ENCODE assay signal across 9 mouse cellular contexts in genomic region chr17:35752221-35752811, GRCm38 (mm10). TPM values are rescaled to one million over a fixed set of nuclear protein-coding genes. Genes with fewer than 3 reads are reported as not detected.
A peak's percentile ranks its signal among the peaks of the same experiment; 100 is the strongest.
DNase-seq lines count a peak whose midpoint lies in the region; ATAC-seq lines count a peak whose summit lies in the region.
"Had no signal": no experiment of that assay in that cellular context is flagged by ENCODE, and none has a peak within 500 bp of the region (broad histone marks: within the 10 kb centered on the region; RNA-seq: fewer than 3 reads in every experiment).

No protein-coding gene starts in this region.

- peak; percentile 54 for DNase-seq in embryonic facial prominence, embryonic 14.5 days (ENCODE audit: low spot score)
- DNase-seq in embryonic facial prominence, embryonic 10.5 days (ENCODE audit: low spot score): no peak
- peak; percentile 24 for DNase-seq in urinary bladder, postnatal 14 days (ENCODE audit: low spot score)
- no peak for DNase-seq in urinary bladder, adult 18-20 months (ENCODE audit: low spot score in 2 of 2)
- DNase-seq in kidney, adult 8-10 months: peak; percentile 25 to 42
- DNase-seq in right cerebral cortex, postnatal 10 days (ENCODE audit: low spot score in 2 of 2): peak; percentile 75 to 79
- no peak for DNase-seq in embryo, embryonic 11 days
- DNase-seq: lung, embryonic 14.5 days had no signal

- no peak overlapping the region; the same call in 1 of the 2 replicates for H3K27ac ChIP-seq in embryonic facial prominence, embryonic 14.5 days (replicated peaks; ENCODE audit: low read depth, low read length)
- H3K27ac ChIP-seq in embryonic facial prominence, embryonic 10.5 days (replicated peaks): no peak overlapping the region
- H3K27ac ChIP-seq in liver, embryonic 16.5 days (ENCODE audit: low read length): no peak overlapping the region

- no peaks in the 10 kb centered on the region for H3K9me3 ChIP-seq in embryonic facial prominence, embryonic 14.5 days (ENCODE audit: control insufficient read depth, low read length)
- no peaks in the 10 kb centered on the region for H3K9me3 ChIP-seq in embryonic facial prominence, embryonic 10.5 days
- no peaks in the 10 kb centered on the region for H3K9me3 ChIP-seq in liver, embryonic 16.5 days (replicated peaks; ENCODE audit: control insufficient read depth, low read length)

- ATAC-seq in embryonic facial prominence, embryonic 14.5 days (ENCODE audit: low read depth): no peak
- ATAC-seq in liver, embryonic 16.5 days (ENCODE audit: low read depth): no peak

- 44% methylated on average over 7 of the region's 7 CpGs for WGBS in embryonic facial prominence, embryonic 14.5 days
- 58% methylated on average over 7 of the region's 7 CpGs for WGBS in embryonic facial prominence, embryonic 10.5 days
- 24% methylated on average over 7 of the region's 7 CpGs for WGBS in liver, embryonic 16.5 days (ENCODE audit: insufficient replicate concordance)

- no peaks in the 10 kb centered on the region for H3K4me1 ChIP-seq in embryonic facial prominence, embryonic 14.5 days (ENCODE audit: control insufficient read depth, insufficient read depth, low read length)
- H3K4me1 ChIP-seq in embryonic facial prominence, embryonic 10.5 days: no peaks in the 10 kb centered on the region
- peaks cover 15% of the 10 kb centered on the region for H3K4me1 ChIP-seq in liver, embryonic 16.5 days (ENCODE audit: control insufficient read depth, low read depth, low read length)

- H3K27me3 ChIP-seq in embryonic facial prominence, embryonic 14.5 days (replicated peaks; ENCODE audit: control insufficient read depth, insufficient read depth, low read length): no peaks in the 10 kb centered on the region
- H3K27me3 ChIP-seq in embryonic facial prominence, embryonic 10.5 days (replicated peaks; ENCODE audit: low read depth, poor library complexity, severe bottlenecking): no peaks in the 10 kb centered on the region
- H3K27me3 ChIP-seq in liver, embryonic 16.5 days (ENCODE audit: control insufficient read depth, insufficient read depth, low read depth, low read length): no peaks in the 10 kb centered on the region

- no peak overlapping the region for H3K4me3 ChIP-seq in embryonic facial prominence, embryonic 14.5 days (ENCODE audit: low read depth, low read length)
- no peak overlapping the region for H3K4me3 ChIP-seq in embryonic facial prominence, embryonic 10.5 days
- no peak overlapping the region for H3K4me3 ChIP-seq in liver, embryonic 16.5 days (ENCODE audit: low read depth, low read length)

- no peak overlapping the region for H3K4me2 ChIP-seq in embryonic facial prominence, embryonic 14.5 days (ENCODE audit: low read depth, low read length)
- H3K4me2 ChIP-seq in liver, embryonic 16.5 days (ENCODE audit: low read depth, low read length): no peak overlapping the region
- H3K4me2 ChIP-seq: lung, embryonic 14.5 days had no signal

- H3K9ac ChIP-seq in embryonic facial prominence, embryonic 14.5 days (ENCODE audit: low read depth, low read length): no peak overlapping the region
- peak overlapping the region; percentile 7; the same call in 1 of the 2 replicates for H3K9ac ChIP-seq in liver, embryonic 16.5 days (ENCODE audit: low read depth, low read length)
- H3K9ac ChIP-seq: lung, embryonic 14.5 days had no signal

- no peaks in the 10 kb centered on the region for H3K36me3 ChIP-seq in embryonic facial prominence, embryonic 14.5 days (ENCODE audit: control insufficient read depth, insufficient read depth, low read length)
- H3K36me3 ChIP-seq in embryonic facial prominence, embryonic 10.5 days (replicated peaks): no peaks in the 10 kb centered on the region
- no peaks in the 10 kb centered on the region for H3K36me3 ChIP-seq in liver, embryonic 16.5 days (ENCODE audit: control insufficient read depth, insufficient read depth)

RNA-seq across cellular contexts. Expression of gene Ddr1, which starts 47.9 kb away (rescaled TPM):
- polyA plus RNA-seq in embryonic facial prominence, embryonic 14.5 days (2014; fragmentation: Nextera tagmentation; extraction: Ambion mirVana): 50.6 and 54.1 TPM in 2 replicates
- 49.1 and 65.3 TPM in 2 replicates for polyA plus RNA-seq in embryonic facial prominence, embryonic 10.5 days (2016; fragmentation: Nextera tagmentation; extraction: Ambion mirVana)
- 2.9 and 4.1 TPM in 2 replicates for polyA plus RNA-seq in liver, embryonic 16.5 days (2015; fragmentation: Nextera tagmentation; extraction: Ambion mirVana)

Comparison
In these comparisons a context has a peak if more than half of its experiments do, and no peak if none do; other contexts are left out.
1. DNase-seq: peak in embryonic facial prominence, embryonic 14.5 days (single experiment), urinary bladder, postnatal 14 days (single experiment), kidney, adult 8-10 months (2 of 2) and right cerebral cortex, postnatal 10 days (2 of 2); none in embryonic facial prominence, embryonic 10.5 days (single experiment), urinary bladder, adult 18-20 months (0 of 2) and embryo, embryonic 11 days (single experiment).